Comparison of ENCODE assay signal across 8 mouse cellular contexts in genomic region chr4:129260678-129261077, GRCm38 (mm10). TPM values are rescaled to one million over a fixed set of nuclear protein-coding genes. Genes with fewer than 3 reads are reported as not detected.
DNase-seq lines count a peak whose midpoint lies in the region; ATAC-seq lines count a peak whose summit lies in the region.

No protein-coding gene starts in this region.

- no peak for ATAC-seq in forebrain, embryonic 14.5 days
- no peak for ATAC-seq in forebrain, embryonic 16.5 days
- ATAC-seq in midbrain, embryonic 12.5 days (ENCODE audit: low FRiP score, low read depth): no peak
- ATAC-seq in midbrain, embryonic 14.5 days (ENCODE audit: low FRiP score, low TSS enrichment): no peak
- ATAC-seq in heart, embryonic 16.5 days (replicated peaks; ENCODE audit: extremely low read depth, insufficient read depth, low FRiP score): no peak
- no peak for ATAC-seq in stomach, embryonic 16.5 days (ENCODE audit: insufficient read depth, low FRiP score)

- H3K4me3 ChIP-seq in forebrain, embryonic 14.5 days (ENCODE audit: low read depth, low read length): no peak overlapping the region
- H3K4me3 ChIP-seq in forebrain, embryonic 16.5 days (replicated peaks; ENCODE audit: low read length): no peak overlapping the region
- no peak overlapping the region for H3K4me3 ChIP-seq in midbrain, embryonic 12.5 days
- no peak overlapping the region for H3K4me3 ChIP-seq in midbrain, embryonic 14.5 days (replicated peaks; ENCODE audit: low read depth, low read length)
- no peak overlapping the region for H3K4me3 ChIP-seq in heart, embryonic 16.5 days (ENCODE audit: low read length)
- H3K4me3 ChIP-seq in stomach, embryonic 16.5 days (replicated peaks; ENCODE audit: low read length): no peak overlapping the region

- peak overlapping the region; percentile 17; the same call in 1 of the 2 replicates for H3K9ac ChIP-seq in forebrain, embryonic 14.5 days (ENCODE audit: low read length)
- no peak overlapping the region for H3K9ac ChIP-seq in forebrain, embryonic 16.5 days (replicated peaks; ENCODE audit: low read depth, low read length)
- H3K9ac ChIP-seq in midbrain, embryonic 12.5 days (replicated peaks): no peak overlapping the region; the same call in 1 of the 2 replicates
- H3K9ac ChIP-seq in midbrain, embryonic 14.5 days (replicated peaks; ENCODE audit: low read length): no peak overlapping the region
- H3K9ac ChIP-seq in heart, embryonic 16.5 days (ENCODE audit: low read length): no peak overlapping the region
- peak overlapping the region; percentile 40; the same call in 1 of the 2 replicates for H3K9ac ChIP-seq in stomach, embryonic 16.5 days (ENCODE audit: low read length)

- no peak overlapping the region for H3K27ac ChIP-seq in forebrain, embryonic 14.5 days (ENCODE audit: low read depth, low read length)
- no peak overlapping the region for H3K27ac ChIP-seq in forebrain, embryonic 16.5 days (ENCODE audit: low read length)
- H3K27ac ChIP-seq in midbrain, embryonic 12.5 days (replicated peaks): 0 out of 2 replicates have a peak overlapping the region, but pooled peaks have one; percentile 1
- no peak overlapping the region for H3K27ac ChIP-seq in midbrain, embryonic 14.5 days (replicated peaks; ENCODE audit: low read depth, low read length)
- peak overlapping the region; percentile 20; the same call in 1 of the 2 replicates for H3K27ac ChIP-seq in heart, embryonic 16.5 days (ENCODE audit: low read length)
- peak overlapping the region; percentile 68 for H3K27ac ChIP-seq in stomach, embryonic 16.5 days (ENCODE audit: low read length)

- H3K36me3 ChIP-seq in forebrain, embryonic 14.5 days (ENCODE audit: control insufficient read depth, insufficient read depth, low read length): no peaks in the 10 kb centered on the region
- H3K36me3 ChIP-seq in forebrain, embryonic 16.5 days (ENCODE audit: control insufficient read depth, insufficient read depth): no peaks in the 10 kb centered on the region
- no peaks in the 10 kb centered on the region for H3K36me3 ChIP-seq in midbrain, embryonic 12.5 days
- no peaks in the 10 kb centered on the region for H3K36me3 ChIP-seq in midbrain, embryonic 14.5 days (ENCODE audit: control insufficient read depth, insufficient read depth, low read length)
- no peaks in the 10 kb centered on the region for H3K36me3 ChIP-seq in heart, embryonic 16.5 days (ENCODE audit: control insufficient read depth, insufficient read depth)
- H3K36me3 ChIP-seq in stomach, embryonic 16.5 days (ENCODE audit: control insufficient read depth, insufficient read depth, low read length): no peaks in the 10 kb centered on the region

- no peaks in the 10 kb centered on the region for H3K9me3 ChIP-seq in forebrain, embryonic 14.5 days (replicated peaks; ENCODE audit: control insufficient read depth, low read length)
- no peaks in the 10 kb centered on the region for H3K9me3 ChIP-seq in forebrain, embryonic 16.5 days (ENCODE audit: control insufficient read depth, low read length)
- H3K9me3 ChIP-seq in midbrain, embryonic 12.5 days: no peaks in the 10 kb centered on the region
- H3K9me3 ChIP-seq in midbrain, embryonic 14.5 days (ENCODE audit: control insufficient read depth, low read length): no peaks in the 10 kb centered on the region
- no peaks in the 10 kb centered on the region for H3K9me3 ChIP-seq in heart, embryonic 16.5 days (replicated peaks; ENCODE audit: control insufficient read depth, low read length)
- no peaks in the 10 kb centered on the region for H3K9me3 ChIP-seq in stomach, embryonic 16.5 days (replicated peaks; ENCODE audit: control insufficient read depth, low read length)

- H3K4me1 ChIP-seq in forebrain, embryonic 14.5 days (ENCODE audit: control insufficient read depth, insufficient read depth, low read length): peaks cover 5% of the 10 kb centered on the region; the same call in 1 of the 2 replicates
- 0 out of 2 replicates have a peak, but pooled peaks cover 3% of the 10 kb centered on the region for H3K4me1 ChIP-seq in forebrain, embryonic 16.5 days (replicated peaks; ENCODE audit: control insufficient read depth, insufficient read depth, low read length)
- H3K4me1 ChIP-seq in midbrain, embryonic 12.5 days: peaks cover 31% of the 10 kb centered on the region
- peaks cover 16% of the 10 kb centered on the region for H3K4me1 ChIP-seq in midbrain, embryonic 14.5 days (ENCODE audit: control insufficient read depth, insufficient read depth, low read length)
- H3K4me1 ChIP-seq in heart, embryonic 16.5 days (ENCODE audit: control insufficient read depth, insufficient read depth, low read length): peaks cover 26% of the 10 kb centered on the region
- H3K4me1 ChIP-seq in stomach, embryonic 16.5 days (ENCODE audit: control insufficient read depth, insufficient read depth, low read length): peaks cover 34% of the 10 kb centered on the region

- no peak for DNase-seq in forebrain, embryonic 14.5 days (ENCODE audit: low spot score)
- no peak for DNase-seq in midbrain, embryonic 14.5 days
- DNase-seq in ovary, postnatal 10 days (ENCODE audit: low spot score): no peak
- no peak for DNase-seq in cerebellum, postnatal 14 days

- H3K4me2 ChIP-seq in forebrain, embryonic 14.5 days (ENCODE audit: low read length): no peak overlapping the region
- H3K4me2 ChIP-seq in forebrain, embryonic 16.5 days (ENCODE audit: low read length): no peak overlapping the region
- no peak overlapping the region for H3K4me2 ChIP-seq in midbrain, embryonic 12.5 days (replicated peaks)
- no peak overlapping the region for H3K4me2 ChIP-seq in midbrain, embryonic 14.5 days (ENCODE audit: low read length)
- H3K4me2 ChIP-seq in heart, embryonic 16.5 days (ENCODE audit: low read depth, low read length): no peak overlapping the region
- H3K4me2 ChIP-seq in stomach, embryonic 16.5 days (ENCODE audit: low read depth, low read length): no peak overlapping the region

- WGBS in forebrain, embryonic 14.5 days: 6% methylated on average over 6 of the region's 6 CpGs
- 12% methylated on average over 6 of the region's 6 CpGs for WGBS in forebrain, embryonic 16.5 days
- WGBS in midbrain, embryonic 12.5 days: 8% methylated on average over 6 of the region's 6 CpGs
- WGBS in midbrain, embryonic 14.5 days: 10% methylated on average over 6 of the region's 6 CpGs
- WGBS in heart, embryonic 16.5 days: 23% methylated on average over 6 of the region's 6 CpGs
- 20% methylated on average over 6 of the region's 6 CpGs for WGBS in stomach, embryonic 16.5 days

- H3K27me3 ChIP-seq in forebrain, embryonic 14.5 days (replicated peaks; ENCODE audit: control insufficient read depth, insufficient read depth, low read length): no peaks in the 10 kb centered on the region
- H3K27me3 ChIP-seq in forebrain, embryonic 16.5 days (replicated peaks; ENCODE audit: control insufficient read depth, insufficient read depth, low read length): no peaks in the 10 kb centered on the region
- peaks cover 5% of the 10 kb centered on the region; the same call in 1 of the 2 replicates for H3K27me3 ChIP-seq in midbrain, embryonic 12.5 days
- H3K27me3 ChIP-seq in midbrain, embryonic 14.5 days (ENCODE audit: control insufficient read depth, insufficient read depth, low read length): no peaks in the 10 kb centered on the region
- H3K27me3 ChIP-seq in heart, embryonic 16.5 days (ENCODE audit: control insufficient read depth, insufficient read depth, low read length): peaks cover 2% of the 10 kb centered on the region
- H3K27me3 ChIP-seq in stomach, embryonic 16.5 days (ENCODE audit: control insufficient read depth, insufficient read depth, low read length): no peaks in the 10 kb centered on the region

RNA-seq across cellular contexts. Expression of gene C77080, which starts 0.5 kb away (rescaled TPM):
- polyA plus RNA-seq in forebrain, embryonic 14.5 days (2014; fragmentation: Nextera tagmentation; extraction: Ambion mirVana): 3.6 and 4.2 TPM in 2 replicates
- 3.8 and 4.7 TPM in 2 replicates for polyA plus RNA-seq in forebrain, embryonic 16.5 days (2015; fragmentation: Nextera tagmentation; extraction: Ambion mirVana)
- 5.2 and 6.3 TPM in 2 replicates for polyA plus RNA-seq in midbrain, embryonic 12.5 days (2016; fragmentation: Nextera tagmentation; extraction: Ambion mirVana)
- 7.0 and 8.4 TPM in 2 replicates for polyA plus RNA-seq in midbrain, embryonic 14.5 days (2014; fragmentation: Nextera tagmentation; extraction: Ambion mirVana)
- polyA plus RNA-seq in heart, embryonic 16.5 days (2015; fragmentation: Nextera tagmentation; extraction: Ambion mirVana): 2.2 and 2.3 TPM in 2 replicates
- 8.2 and 8.5 TPM in 2 replicates for polyA plus RNA-seq in stomach, embryonic 16.5 days (2015; fragmentation: Nextera tagmentation; extraction: Ambion mirVana)

RNA-seq across cellular contexts. Expression of gene Sync, which starts 26.7 kb away (rescaled TPM):
- polyA plus RNA-seq in forebrain, embryonic 14.5 days (2014; fragmentation: Nextera tagmentation; extraction: Ambion mirVana): 0.14 and 0.24 TPM in 2 replicates
- 0.31 and 0.38 TPM in 2 replicates for polyA plus RNA-seq in forebrain, embryonic 16.5 days (2015; fragmentation: Nextera tagmentation; extraction: Ambion mirVana)
- polyA plus RNA-seq in midbrain, embryonic 12.5 days (2016; fragmentation: Nextera tagmentation; extraction: Ambion mirVana): 0.62 and 0.66 TPM in 2 replicates
- 0.34 and 0.54 TPM in 2 replicates for polyA plus RNA-seq in midbrain, embryonic 14.5 days (2014; fragmentation: Nextera tagmentation; extraction: Ambion mirVana)
- 1.8 and 1.9 TPM in 2 replicates for polyA plus RNA-seq in heart, embryonic 16.5 days (2015; fragmentation: Nextera tagmentation; extraction: Ambion mirVana)
- polyA plus RNA-seq in stomach, embryonic 16.5 days (2015; fragmentation: Nextera tagmentation; extraction: Ambion mirVana): 3.0 and 3.9 TPM in 2 replicates

Comparison
In these comparisons a context has a peak if more than half of its experiments do, and no peak if none do; other contexts are left out.
1. H3K27ac ChIP-seq: peak in midbrain, embryonic 12.5 days (single experiment), heart, embryonic 16.5 days (single experiment) and stomach, embryonic 16.5 days (single experiment); none in forebrain, embryonic 14.5 days (single experiment), forebrain, embryonic 16.5 days (single experiment) and midbrain, embryonic 14.5 days (single experiment).
2. H3K9ac ChIP-seq: peak in forebrain, embryonic 14.5 days (single experiment) and stomach, embryonic 16.5 days (single experiment); none in forebrain, embryonic 16.5 days (single experiment), midbrain, embryonic 12.5 days (single experiment), midbrain, embryonic 14.5 days (single experiment) and heart, embryonic 16.5 days (single experiment).